Mouse (Mus musculus) heart, embryonic 16.5 days (tissue): ENCODE data around the gene Ndufaf2. TPM values are rescaled to one million over a fixed set of nuclear protein-coding genes. Genes with fewer than 3 reads are reported as not detected.
A peak's percentile ranks its signal among the peaks of the same experiment; 100 is the strongest.

Experiments used
- ATAC-seq: fragments of 200-750 bp; cut with Nextera tagmentation; replicated peaks from 2 replicates; pipeline ENCODE4 v1.8.0; 2017; ENCODE audit warnings: moderate number of reproducible peaks; ENCODE audit not compliant: insufficient read depth, low FRiP score; ENCODE audit errors: extremely low read depth
- H3K27ac ChIP-seq: fragments of 300-500 bp; sonication (generic); 2 replicates; pipeline ENCODE4 v1.5.1; 2014; ENCODE audit warnings: mild to moderate bottlenecking, low read length, control low read depth, moderate library complexity
- H3K27me3 ChIP-seq: fragments of 300-500 bp; sonication (generic); 2 replicates; pipeline ENCODE4 v1.6.1; 2014; ENCODE audit warnings: low read length, mixed read lengths; ENCODE audit not compliant: control insufficient read depth, insufficient read depth
- H3K36me3 ChIP-seq: fragments of 300-500 bp; sonication (generic); 2 replicates; pipeline ENCODE4 v1.6.1; 2014; ENCODE audit not compliant: control insufficient read depth, insufficient read depth
- H3K4me1 ChIP-seq: fragments of 300-500 bp; sonication (generic); 2 replicates; pipeline ENCODE4 v1.6.1; 2014; ENCODE audit warnings: low read length, mixed read lengths; ENCODE audit not compliant: control insufficient read depth, insufficient read depth
- H3K4me2 ChIP-seq: fragments of 300-500 bp; sonication (generic); 2 replicates; pipeline ENCODE4 v1.6.1; 2014; ENCODE audit warnings: low read depth, mild to moderate bottlenecking, control low read depth, low read length
- H3K4me3 ChIP-seq: fragments of 300-500 bp; sonication (generic); 2 replicates; pipeline ENCODE4 v1.5.1; 2014; ENCODE audit warnings: mild to moderate bottlenecking, control low read depth, low read length
- H3K9ac ChIP-seq: fragments of 300-500 bp; sonication (generic); 2 replicates; pipeline ENCODE4 v1.6.1; 2014; ENCODE audit warnings: low read length, control low read depth
- H3K9me3 ChIP-seq: fragments of 300-500 bp; sonication (generic); replicated peaks from 2 replicates; pipeline ENCODE4 v1.6.1; 2016; ENCODE audit warnings: low read length; ENCODE audit not compliant: control insufficient read depth
- WGBS: fragments of 180-500 bp; shearing (Covaris S2); extraction: QIAGEN DNeasy Blood & Tissue Kit; methylation state at CpG from one replicate; pipeline ENCODE4 v1.1.7; 2014; 5-methylcytosine and 5-hydroxymethylcytosine counted together
- polyA plus RNA-seq: library from polyadenylated mRNA; unstranded; fragments of >200 nt; fragmentation: Nextera tagmentation; extraction: Ambion mirVana; gene quantifications from 2 replicates; pipeline ENCODE4 v1.2.1, GENCODE M21; 2015

Gene Ndufaf2
- polyA plus RNA-seq, 1 experiment from 2014 or later: 58.2 TPM

DNA sequence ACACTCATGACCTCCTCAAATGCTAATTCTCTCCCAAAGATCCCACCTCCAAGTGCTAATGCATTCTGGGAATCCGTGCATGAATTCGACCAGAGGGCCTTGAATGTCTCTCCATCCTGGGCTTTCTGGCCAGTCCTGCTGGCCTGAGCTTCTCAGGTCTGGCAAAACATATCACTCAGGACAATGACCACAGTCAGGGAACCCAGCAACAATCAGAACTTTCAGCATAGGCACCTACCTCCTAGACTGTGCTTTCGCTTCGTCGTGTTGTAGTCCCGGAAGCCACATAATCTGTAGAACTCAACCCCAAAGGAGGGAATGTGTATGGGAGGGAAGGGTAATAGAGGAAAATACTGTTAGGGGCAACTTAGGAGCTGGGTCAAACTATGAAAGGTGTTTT, 179.0 kb downstream of the Ndufaf2 start:
- H3K9ac ChIP-seq: no peak overlapping the region
- H3K9me3 ChIP-seq: peaks cover 4% of the 10 kb centered on the region
- no peak overlapping the region for H3K4me3 ChIP-seq
- no peaks in the 10 kb centered on the region for H3K36me3 ChIP-seq
- 96% methylated on average over 6 of the region's 6 CpGs for WGBS
- no peaks in the 10 kb centered on the region for H3K27me3 ChIP-seq
- no peak for ATAC-seq
- H3K4me1 ChIP-seq: no peaks in the 10 kb centered on the region
- no peak overlapping the region for H3K27ac ChIP-seq
- no peak overlapping the region for H3K4me2 ChIP-seq

DNA sequence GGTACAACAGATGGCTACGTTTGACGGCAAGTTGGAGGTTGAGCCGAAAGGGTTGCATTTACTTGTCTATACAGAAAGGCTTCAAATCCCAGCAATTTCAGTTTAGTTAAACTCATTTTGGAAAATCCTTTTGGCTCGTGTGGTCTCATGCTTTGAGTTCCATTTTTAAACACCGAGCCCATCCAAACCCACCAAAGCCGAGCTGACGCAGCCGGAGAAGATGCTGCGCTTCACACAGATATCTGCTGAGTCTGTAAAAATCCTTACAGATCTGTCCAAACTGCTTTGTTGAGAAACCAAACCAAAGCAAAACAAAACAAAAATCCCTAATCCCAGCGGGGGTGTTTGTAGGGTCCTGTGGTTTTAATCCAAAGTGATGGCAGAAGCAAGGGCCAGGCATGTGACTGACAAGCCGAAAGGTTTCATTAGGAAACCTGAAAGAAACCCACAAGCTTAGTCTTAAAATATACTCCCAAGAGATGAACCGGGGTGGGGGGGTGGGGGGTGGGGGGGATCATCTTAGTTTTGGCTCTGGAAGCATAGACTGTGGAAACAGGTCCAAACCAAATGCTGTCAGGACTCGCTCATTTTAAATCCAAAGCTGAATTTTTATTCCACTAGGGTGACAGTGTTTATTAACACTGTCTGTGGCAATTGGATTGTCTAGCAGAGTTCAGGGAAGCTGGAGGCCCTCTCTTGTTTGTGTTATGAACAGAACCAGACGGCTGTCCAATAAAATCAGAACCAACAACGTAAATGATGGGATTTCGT, 181.4 kb downstream of the Ndufaf2 start:
- H3K9ac ChIP-seq: no peak overlapping the region
- H3K4me3 ChIP-seq: no peak overlapping the region
- no peak overlapping the region for H3K4me2 ChIP-seq
- H3K9me3 ChIP-seq: no peaks in the 10 kb centered on the region
- H3K36me3 ChIP-seq: no peaks in the 10 kb centered on the region
- H3K4me1 ChIP-seq: no peaks in the 10 kb centered on the region
- no peaks in the 10 kb centered on the region for H3K27me3 ChIP-seq
- no peak for ATAC-seq
- WGBS: 88% methylated on average over 16 of the region's 16 CpGs
- H3K27ac ChIP-seq: no peak overlapping the region

DNA sequence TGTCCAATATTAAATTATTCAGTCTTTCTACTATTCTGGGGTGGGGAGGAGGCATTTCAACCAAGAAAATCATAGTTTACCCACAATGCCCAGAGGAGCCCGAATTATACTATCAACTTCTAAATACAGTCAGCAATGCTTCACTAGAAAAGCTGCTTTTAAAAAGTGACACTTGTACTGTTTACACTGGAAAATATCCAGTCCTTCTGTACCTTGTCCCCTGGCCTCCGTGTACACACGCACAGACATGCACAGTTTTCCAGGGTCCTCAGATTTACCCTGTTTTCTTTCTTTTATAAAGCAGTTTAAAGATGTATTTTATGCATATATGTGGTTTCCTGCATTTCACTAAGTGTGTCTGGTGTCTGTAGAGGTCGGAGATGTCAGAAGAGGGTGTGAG, 186.0 kb downstream of the Ndufaf2 start:
- Histone ChIP-seq H3K9ac (no peak overlapping the region), H3K27ac (no peak overlapping the region), H3K9me3 (no peaks in the 10 kb centered on the region), H3K4me1 (peaks cover 13% of the 10 kb centered on the region), H3K36me3 (no peaks in the 10 kb centered on the region), H3K4me2 (no peak overlapping the region), H3K27me3 (no peaks in the 10 kb centered on the region), H3K4me3 (no peak overlapping the region)
- ATAC-seq: no peak
- 73% methylated on average over 4 of the region's 4 CpGs for WGBS

DNA sequence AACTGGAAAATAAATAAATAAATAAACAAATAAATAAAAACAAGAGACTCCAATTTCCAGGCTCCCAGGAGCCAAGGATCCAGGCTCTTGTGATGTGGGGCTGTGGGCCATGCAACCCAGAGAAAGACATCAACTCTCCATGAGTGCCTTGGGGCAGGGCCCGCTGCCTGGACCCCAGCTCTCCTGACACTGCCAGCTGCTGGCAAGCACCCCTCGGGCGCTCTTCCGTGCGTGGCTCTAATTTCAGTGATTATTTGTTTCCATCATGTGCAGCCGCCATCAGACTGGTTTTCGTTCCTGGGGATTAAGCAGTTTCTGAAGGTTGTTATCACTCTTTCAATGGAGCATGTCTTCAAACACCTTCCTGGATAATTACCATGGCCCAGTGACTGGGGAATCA, 186.6 kb downstream of the Ndufaf2 start:
- H3K9me3 ChIP-seq: no peaks in the 10 kb centered on the region
- no peak overlapping the region for H3K4me2 ChIP-seq
- whole genome bisulfite sequencing: 53% methylated on average over 7 of the region's 7 CpGs
- H3K27me3 ChIP-seq: no peaks in the 10 kb centered on the region
- no peaks in the 10 kb centered on the region for H3K36me3 ChIP-seq
- ATAC-seq: no peak
- H3K4me3 ChIP-seq: no peak overlapping the region
- no peak overlapping the region for H3K9ac ChIP-seq
- H3K4me1 ChIP-seq: peaks cover 13% of the 10 kb centered on the region
- H3K27ac ChIP-seq: no peak overlapping the region

DNA sequence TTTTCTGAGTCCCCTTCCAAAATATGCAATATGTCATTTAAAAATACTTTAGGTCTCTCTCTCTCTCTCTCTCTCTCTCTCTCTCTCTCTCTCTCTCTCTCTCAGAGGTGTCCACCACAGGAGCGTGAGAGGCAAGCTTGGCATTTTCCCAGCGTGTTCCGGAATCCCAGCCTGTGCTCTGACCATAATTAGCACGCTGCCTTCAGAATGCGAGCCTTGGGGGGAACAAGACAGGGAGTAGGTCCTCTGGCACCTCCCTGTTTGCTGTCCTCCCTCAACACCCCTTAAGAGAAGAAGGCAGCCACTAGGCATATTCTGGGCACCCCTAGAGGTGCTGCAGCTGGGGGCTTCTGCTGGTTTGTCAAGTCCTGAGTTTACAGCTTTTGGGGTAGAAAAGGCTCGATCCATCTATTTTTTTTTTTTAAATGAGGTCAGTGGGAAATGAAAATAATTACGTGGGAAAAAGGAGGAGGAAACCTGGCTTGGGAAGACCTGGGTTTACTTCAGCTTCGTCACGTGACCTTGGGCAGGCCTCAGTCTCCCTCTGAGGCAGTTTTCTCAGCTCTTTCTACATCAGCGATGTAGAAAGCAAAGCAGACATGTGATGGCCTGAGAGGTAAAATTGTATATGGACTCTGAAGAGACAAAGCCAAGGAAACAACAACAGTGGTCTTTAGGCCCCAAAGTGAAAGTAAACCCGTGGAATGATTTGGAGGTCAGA, 187.8 kb downstream of the Ndufaf2 start:
- ATAC-seq: peak; percentile 87

DNA sequence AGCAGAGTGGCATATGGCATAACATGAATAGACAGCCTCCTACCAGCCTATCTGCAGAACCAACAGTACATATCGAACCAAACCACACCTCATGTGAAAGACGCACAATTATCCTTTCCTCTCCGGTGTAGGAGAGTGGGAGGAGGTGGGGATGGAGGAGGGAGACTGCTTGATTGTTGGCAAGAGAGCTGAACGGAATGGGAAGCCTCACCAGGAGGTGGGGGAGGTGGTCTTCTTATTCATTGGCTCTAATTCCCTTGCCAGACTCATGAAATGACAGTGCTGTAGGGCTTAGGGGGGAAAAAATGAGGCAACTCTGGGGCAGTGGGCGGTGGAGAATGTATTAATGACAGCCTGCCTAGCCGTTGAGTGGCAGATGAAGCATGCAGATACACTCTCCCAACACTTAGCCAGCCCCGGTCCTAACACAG, 188.4 kb downstream of the Ndufaf2 start:
- no peaks in the 10 kb centered on the region for H3K36me3 ChIP-seq
- ATAC-seq: 0 out of 2 replicates have a peak, but pooled peaks have one; percentile 45

More for the DNA sequence above, 187.8 kb downstream of the Ndufaf2 start:
- Histone ChIP-seq H3K4me1 (peaks cover 13% of the 10 kb centered on the region), H3K4me2 (peak overlapping the region; percentile 56), H3K27me3 (no peaks in the 10 kb centered on the region), H3K36me3 (no peaks in the 10 kb centered on the region), H3K9ac (peak overlapping the region; percentile 60), H3K9me3 (no peaks in the 10 kb centered on the region), H3K4me3 (peak overlapping the region; percentile 27), H3K27ac (peak overlapping the region; percentile 42)
- 56% methylated on average over 11 of the region's 11 CpGs for WGBS

DNA sequence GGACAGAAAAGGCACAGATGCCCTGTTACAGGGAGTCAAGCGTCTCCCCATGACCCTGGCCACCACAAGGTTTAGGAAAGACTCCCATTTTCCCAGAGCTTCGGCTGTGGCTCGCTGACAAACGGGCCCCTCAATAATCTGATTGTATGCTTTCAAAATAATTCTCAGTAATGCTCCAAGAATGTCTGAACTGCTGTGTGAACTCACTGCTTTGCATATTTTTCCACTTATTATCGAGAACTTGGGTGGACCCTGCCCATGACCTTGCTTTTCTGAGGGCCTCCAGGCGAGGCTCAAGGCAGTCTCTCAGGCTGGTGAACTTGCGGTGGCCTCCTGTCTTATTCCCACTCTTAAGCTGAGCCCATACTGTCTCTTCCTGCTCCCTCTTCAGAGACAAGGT, 193.8 kb downstream of the Ndufaf2 start:
- no peaks in the 10 kb centered on the region for H3K9me3 ChIP-seq
- H3K27ac ChIP-seq: no peak overlapping the region
- no peak overlapping the region for H3K9ac ChIP-seq
- H3K27me3 ChIP-seq: no peaks in the 10 kb centered on the region
- no peaks in the 10 kb centered on the region for H3K36me3 ChIP-seq
- no peak overlapping the region for H3K4me3 ChIP-seq
- H3K4me2 ChIP-seq: no peak overlapping the region
- peaks cover 15% of the 10 kb centered on the region for H3K4me1 ChIP-seq
- WGBS: 51% methylated on average over 7 of the region's 7 CpGs
- ATAC-seq: no peak

More for the DNA sequence above, 188.4 kb downstream of the Ndufaf2 start:
- H3K4me1 ChIP-seq: peaks cover 13% of the 10 kb centered on the region
- H3K27ac ChIP-seq: 0 out of 2 replicates have a peak overlapping the region, but pooled peaks have one; percentile 14
- H3K9ac ChIP-seq: peak overlapping the region; percentile 1; the same call in 1 of the 2 replicates
- WGBS: 17% methylated on average over 7 of the region's 7 CpGs
- no peaks in the 10 kb centered on the region for H3K27me3 ChIP-seq
- peak overlapping the region; percentile 27 for H3K4me3 ChIP-seq
- H3K9me3 ChIP-seq: no peaks in the 10 kb centered on the region
- H3K4me2 ChIP-seq: peak overlapping the region; percentile 56

DNA sequence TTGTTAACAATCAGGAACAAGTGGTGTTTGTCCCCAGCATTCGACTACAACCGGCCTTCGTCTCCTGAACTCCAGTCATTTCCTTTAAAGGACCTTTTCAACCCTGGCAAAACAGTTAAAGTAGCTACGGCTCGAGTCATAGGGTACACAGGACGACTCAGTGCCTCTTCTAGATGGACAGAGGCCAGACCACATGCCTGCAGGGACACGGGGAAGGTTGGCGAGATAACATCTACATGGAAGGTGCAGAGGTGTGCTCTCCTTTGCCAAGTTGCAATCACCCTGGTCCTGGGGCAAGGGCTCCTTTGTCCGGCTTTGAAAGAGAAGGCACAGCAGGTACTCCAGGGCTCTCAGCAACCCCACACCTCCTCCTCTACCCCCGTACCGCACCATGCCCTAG, 195.0 kb downstream of the Ndufaf2 start:
- Histone ChIP-seq H3K9me3 (no peaks in the 10 kb centered on the region), H3K4me1 (peaks cover 15% of the 10 kb centered on the region), H3K27ac (no peak overlapping the region), H3K4me2 (no peak overlapping the region), H3K27me3 (no peaks in the 10 kb centered on the region), H3K4me3 (no peak overlapping the region), H3K36me3 (no peaks in the 10 kb centered on the region), H3K9ac (no peak overlapping the region)
- 56% methylated on average over 11 of the region's 11 CpGs for WGBS
- no peak for ATAC-seq

DNA sequence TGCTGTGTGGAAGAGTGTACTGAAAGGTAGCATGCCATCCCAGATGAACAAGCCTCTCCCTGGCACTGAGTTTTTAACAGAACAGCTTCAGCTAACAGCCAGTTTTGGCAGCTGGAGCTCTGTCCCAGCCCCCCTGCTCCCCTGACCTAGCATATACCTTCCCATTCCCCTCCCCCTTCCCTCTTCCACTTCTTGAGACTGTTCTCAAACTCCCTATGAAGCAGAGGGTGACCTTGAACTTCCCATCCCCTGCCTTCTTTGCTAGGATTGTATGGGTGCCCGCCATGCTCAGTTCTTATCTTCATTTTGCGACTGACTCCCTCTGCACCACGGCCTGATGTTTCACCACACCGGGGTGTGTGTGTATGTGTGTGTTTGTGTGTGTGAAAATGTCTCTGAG, 195.7 kb downstream of the Ndufaf2 start:
- no peaks in the 10 kb centered on the region for H3K36me3 ChIP-seq
- H3K4me1 ChIP-seq: peaks cover 15% of the 10 kb centered on the region
- no peak for ATAC-seq
- H3K4me2 ChIP-seq: no peak overlapping the region
- H3K4me3 ChIP-seq: no peak overlapping the region
- no peak overlapping the region for H3K9ac ChIP-seq
- no peaks in the 10 kb centered on the region for H3K27me3 ChIP-seq
- H3K9me3 ChIP-seq: no peaks in the 10 kb centered on the region
- H3K27ac ChIP-seq: no peak overlapping the region
- WGBS: 47% methylated on average over 4 of the region's 4 CpGs
